Mouse (Mus musculus): Measurements from ENCODE around the gene Gm5941. TPM values are rescaled to one million over a fixed set of nuclear protein-coding genes. Genes with fewer than 3 reads are reported as not detected.
"Not testable (repeated sequence)": the region's sequence is repeated elsewhere in the genome, so short reads cannot be mapped to it uniquely, and the experiment has no call there.

Gm5941 gene
- polyA plus RNA-seq (2012; rRNA removed): not detected in 2 replicates

DNA sequence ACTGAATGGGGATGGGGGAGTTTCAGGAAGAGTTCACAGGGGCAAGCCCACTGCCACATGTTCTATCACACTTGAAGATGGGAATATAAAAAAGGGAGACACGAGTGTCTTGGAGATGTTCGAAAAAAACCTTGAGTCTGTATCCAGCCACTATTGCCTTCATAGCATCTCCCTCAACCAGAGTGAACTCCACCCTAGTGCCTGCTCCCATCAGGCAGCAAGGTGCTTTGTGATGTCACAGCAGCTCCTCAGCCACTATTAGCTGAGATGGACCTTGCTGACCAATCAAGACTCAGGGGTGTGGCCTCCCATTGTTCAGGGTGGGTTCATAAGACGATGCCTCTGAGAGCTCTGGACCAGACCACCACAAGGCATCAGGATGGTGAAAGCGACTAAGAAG lies at the start of gene Gm5941:
Gm5941 (plus strand) TSS at position 301 of the 400 bp plus-strand sequence.
- not testable (repeated sequence) for DNase-seq (ENCODE audit: low spot score)

- no peak for DNase-seq (ENCODE audit: low spot score)
Measured at GRCm38 (mm10) chrX:92460496-92460895, 29.3 kb upstream of the Gm5941 start.

DNA sequence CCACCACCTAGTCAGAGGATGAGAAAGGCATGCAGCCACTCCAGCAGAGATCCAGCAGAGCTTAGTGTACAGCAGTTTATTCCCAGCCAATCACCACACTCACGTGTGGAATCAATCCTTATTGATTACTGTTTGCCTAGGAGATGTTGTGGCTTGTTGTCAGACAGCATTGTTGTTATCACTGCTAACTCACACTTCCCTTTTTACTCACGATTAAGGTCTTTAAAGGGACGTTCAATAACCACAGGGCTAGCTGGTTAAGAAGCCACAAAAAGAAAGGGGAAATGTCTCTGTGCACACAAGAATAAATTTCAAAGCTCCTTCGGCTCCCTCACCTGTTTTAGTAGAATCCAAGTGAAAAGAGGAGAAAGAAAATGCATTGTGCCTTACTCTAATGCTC lies 25.0 kb upstream of the Gm5941 start:
- no peak for DNase-seq (ENCODE audit: low spot score)

GRCm38 (mm10) chrX:92498254-92498653 lies 8.5 kb downstream of the Gm5941 start:
- no peak for DNase-seq (ENCODE audit: low spot score)

- no peak for DNase-seq (ENCODE audit: low spot score)
Measured at GRCm38 (mm10) chrX:92527826-92528225, 38.1 kb downstream of the Gm5941 start.

Other genes starting within 250 kb of the Gm5941 start
- not detected in 2 replicates for gene Mageb18, start 109.6 kb downstream of the Gm5941 start, polyA plus RNA-seq (2012; rRNA removed)